Mouse (Mus musculus) spleen, adult 2 months (tissue): ENCODE results near the gene Dnm2. TPM values are rescaled to one million over a fixed set of nuclear protein-coding genes. Genes with fewer than 3 reads are reported as not detected.
A peak's percentile ranks its signal among the peaks of the same experiment; 100 is the strongest.
"Not testable (repeated sequence)": the region's sequence is repeated elsewhere in the genome, so short reads cannot be mapped to it uniquely, and the experiment has no call there.

ENCODE experiments used
- DNase-seq, 2 experiments: peaks; one replicate each; pipeline versions ENCODE4 v3.0.0 to v3.0.0-alpha.2; 2012 to 2021; ENCODE audit warnings: low spot score in 2 of 2, low read depth in 1 of 2
- H3K27ac ChIP-seq: fragments of 200-500 bp; 2 replicates; pipeline ENCODE4 v1.5.1; 2012; ENCODE audit warnings: low read length, inconsistent platforms; ENCODE audit not compliant: insufficient read depth
- H3K27me3 ChIP-seq: fragments of 200-500 bp; 2 replicates; pipeline ENCODE4 v1.6.1; 2012; ENCODE audit warnings: mild to moderate bottlenecking, moderate library complexity, low read length, inconsistent platforms; ENCODE audit not compliant: control insufficient read depth, insufficient read depth
- H3K36me3 ChIP-seq: fragments of 200-500 bp; 2 replicates; pipeline ENCODE4 v1.6.1; 2012; ENCODE audit warnings: mild to moderate bottlenecking, low read length, inconsistent platforms; ENCODE audit not compliant: control insufficient read depth, insufficient read depth
- H3K4me1 ChIP-seq: fragments of 200-500 bp; 2 replicates; pipeline ENCODE4 v1.6.1; 2011; ENCODE audit warnings: inconsistent platforms; ENCODE audit not compliant: control insufficient read depth, insufficient read depth, insufficient read length
- H3K4me3 ChIP-seq: fragments of 200-500 bp; 2 replicates; pipeline ENCODE4 v1.5.1; 2011; ENCODE audit warnings: mild to moderate bottlenecking, inconsistent platforms; ENCODE audit not compliant: insufficient read depth, insufficient read length; ENCODE audit errors: extremely low read depth
- CTCF ChIP-seq: fragments of 200-500 bp; IDR thresholded peaks from 2 replicates; pipeline ENCODE4 v1.5.1; 2011; ENCODE audit warnings: mild to moderate bottlenecking, inconsistent platforms; ENCODE audit not compliant: insufficient read depth, insufficient read length, insufficient replicate concordance; ENCODE audit errors: extremely low read depth
- POLR2A ChIP-seq: fragments of 200-500 bp; IDR thresholded peaks from 2 replicates; pipeline ENCODE4 v1.6.1; 2011; ENCODE audit warnings: low read depth, low read length, inconsistent platforms
- WGBS: fragments of 180-500 bp; shearing (Covaris S2); methylation state at CpG from one replicate; pipeline ENCODE4 v1.1.7; 2018; 5-methylcytosine and 5-hydroxymethylcytosine counted together
- polyA plus RNA-seq: library from polyadenylated mRNA; depleted of rRNA; stranded (reverse); fragments of >200 nt; gene quantifications from 2 replicates; pipeline ENCODE4 v1.2.3, GENCODE M21; 2012

Dnm2 gene
- polyA plus RNA-seq, 1 experiment = 223 TPM

DNA sequence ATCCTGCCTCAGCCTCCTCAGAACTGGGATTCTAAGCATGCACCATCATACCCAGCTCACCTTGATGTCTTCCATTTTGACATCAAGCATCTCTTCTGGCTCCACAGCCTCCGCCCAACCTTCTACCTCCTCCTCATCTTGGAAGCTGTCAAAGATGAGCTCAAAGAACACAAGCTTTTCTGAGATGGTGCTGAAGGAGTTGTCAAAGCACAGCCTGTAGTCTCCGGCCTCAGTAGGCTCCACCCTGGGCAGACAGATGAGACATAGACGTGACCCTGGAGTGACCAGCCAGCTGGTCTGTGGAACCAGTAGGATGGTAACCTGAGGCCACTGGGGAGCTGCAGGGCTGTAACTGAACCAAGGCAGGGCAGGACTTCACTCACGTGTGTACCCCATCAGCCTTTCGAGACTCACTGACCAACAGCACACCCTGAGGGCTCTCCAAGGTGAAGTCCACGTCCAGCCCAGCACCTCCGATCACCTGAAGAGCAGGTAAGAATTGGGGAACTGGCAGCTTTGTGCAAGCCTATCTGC is 84.2 kb downstream of the Dnm2 start:
- Histone ChIP-seq H3K27ac (no peak overlapping the region), H3K27me3 (no peaks in the 10 kb centered on the region), H3K4me3 (no peak overlapping the region), H3K36me3 (peaks cover 32% of the 10 kb centered on the region), H3K4me1 (peaks cover 5% of the 10 kb centered on the region; the same call in 1 of the 2 replicates)
- no peak for TF ChIP-seq POLR2A
- TF ChIP-seq CTCF = no peak
- no peak for DNase-seq
- 90% methylated on average over 7 of the region's 7 CpGs for WGBS

DNA sequence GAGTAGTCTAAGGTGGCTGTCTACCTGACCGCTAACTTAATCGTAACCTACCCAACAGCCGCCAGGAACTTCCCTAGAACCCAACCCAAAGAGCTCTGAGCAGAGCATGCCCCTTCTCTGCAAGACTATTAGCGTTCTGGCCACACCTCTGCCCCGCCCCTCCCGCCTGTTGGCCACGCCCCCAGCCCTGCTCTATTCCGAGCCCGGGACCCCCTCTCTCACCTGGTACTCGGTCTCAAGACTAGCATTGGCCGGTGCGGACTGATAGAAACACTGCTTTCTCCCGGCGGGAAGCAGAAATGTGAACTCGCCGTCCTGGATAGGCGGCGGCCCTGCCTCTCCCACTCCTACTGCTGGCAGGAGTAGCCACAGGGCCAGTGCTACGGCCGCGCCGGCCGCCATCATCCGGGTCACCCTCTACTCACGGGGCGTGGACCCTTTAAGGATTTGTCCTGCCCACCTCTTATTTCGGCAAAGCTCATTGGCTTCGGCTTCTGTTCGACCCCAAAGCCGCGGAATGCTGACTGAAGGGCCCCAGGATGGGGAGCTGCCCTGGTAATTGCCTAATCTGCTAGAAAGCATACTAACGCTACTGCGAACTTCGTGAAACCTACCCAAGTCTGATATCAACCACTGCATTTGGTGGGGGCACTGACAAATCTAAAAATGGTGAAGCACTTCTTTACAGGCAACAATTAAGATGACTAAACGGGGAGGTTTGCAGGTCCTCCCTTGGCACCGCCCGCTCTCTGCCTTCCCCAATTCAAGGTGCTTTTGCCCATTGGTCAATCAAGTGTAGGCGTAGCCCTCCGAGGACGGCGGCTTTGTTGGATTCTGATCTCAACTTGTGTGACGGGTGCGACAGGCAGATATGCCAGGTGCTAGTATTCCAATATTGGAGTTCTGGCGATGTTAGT is 85.3 kb downstream of the Dnm2 start, which contains the start of gene Tmed1:
Tmed1 (minus strand) TSS at position 481 of the 917 bp plus-strand sequence.
- H3K4me3 ChIP-seq = peak within 1 kb of the TSS; percentile 78
- WGBS = 2% methylated on average over 44 of the region's 44 CpGs
- peak; percentile 30; the same call in 1 of the 2 replicates for TF ChIP-seq POLR2A
- no peak for TF ChIP-seq CTCF
- H3K27me3 ChIP-seq = no peaks in the 10 kb centered on the region
- H3K4me1 ChIP-seq = peaks cover 5% of the 10 kb centered on the region; the same call in 1 of the 2 replicates
- peak; percentile 91 for DNase-seq
- peak within 1 kb of the TSS; percentile 91 for H3K27ac ChIP-seq
- H3K36me3 ChIP-seq = peaks cover 26% of the 10 kb centered on the region

DNA sequence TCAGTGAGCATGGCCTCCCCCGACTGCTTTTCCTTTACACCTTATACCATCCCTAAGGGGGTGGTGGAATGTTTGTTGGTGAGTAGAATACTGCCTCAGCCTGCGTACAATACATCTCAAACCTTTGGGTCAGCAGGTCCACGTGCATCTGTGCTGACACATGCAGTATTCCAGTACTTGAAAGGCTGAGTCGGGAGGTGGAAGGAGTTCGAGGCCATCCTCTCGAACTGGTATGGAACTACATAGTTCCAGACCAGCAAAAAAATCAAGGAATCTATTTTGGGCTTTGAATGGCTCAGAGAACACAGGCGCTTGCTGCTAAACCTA is 85.9 kb downstream of the Dnm2 start:
- H3K4me1 ChIP-seq = peaks cover 5% of the 10 kb centered on the region; the same call in 1 of the 2 replicates
- no peak overlapping the region; the same call in 1 of the 2 replicates for H3K27ac ChIP-seq
- TF ChIP-seq POLR2A (no peak), CTCF (no peak)
- no peak for DNase-seq
- no peaks in the 10 kb centered on the region for H3K27me3 ChIP-seq
- H3K36me3 ChIP-seq = peaks cover 20% of the 10 kb centered on the region
- peak overlapping the region; percentile 56 for H3K4me3 ChIP-seq
- WGBS = 9% methylated on average over 7 of the region's 7 CpGs

DNA sequence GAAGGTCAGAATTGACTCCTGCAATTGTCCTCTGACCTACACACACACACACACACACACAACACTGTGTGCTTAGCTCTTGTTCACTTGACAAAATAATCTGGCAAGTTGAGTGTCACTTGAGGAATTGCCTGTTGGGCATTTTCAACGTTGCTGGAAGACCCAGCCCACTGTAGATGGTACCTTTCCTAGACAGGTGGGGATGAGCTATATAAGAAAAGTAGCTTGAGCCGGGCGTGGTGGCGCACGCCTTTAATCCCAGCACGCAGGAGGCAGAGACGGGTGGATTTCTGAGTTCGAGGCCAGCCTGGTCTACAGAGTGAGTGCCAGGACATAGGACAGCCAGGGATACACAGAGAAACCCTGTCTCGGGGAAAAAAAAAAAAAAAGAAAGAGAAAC is 86.3 kb downstream of the Dnm2 start:
- DNase-seq = no peak
- peaks cover 17% of the 10 kb centered on the region for H3K36me3 ChIP-seq
- WGBS = 82% methylated on average over 9 of the region's 9 CpGs
- H3K4me3 ChIP-seq = no peak overlapping the region
- TF ChIP-seq POLR2A (no peak), CTCF (no peak)
- H3K4me1 ChIP-seq = peaks cover 5% of the 10 kb centered on the region; the same call in 1 of the 2 replicates
- H3K27ac ChIP-seq = no peak overlapping the region
- H3K27me3 ChIP-seq = no peaks in the 10 kb centered on the region

DNA sequence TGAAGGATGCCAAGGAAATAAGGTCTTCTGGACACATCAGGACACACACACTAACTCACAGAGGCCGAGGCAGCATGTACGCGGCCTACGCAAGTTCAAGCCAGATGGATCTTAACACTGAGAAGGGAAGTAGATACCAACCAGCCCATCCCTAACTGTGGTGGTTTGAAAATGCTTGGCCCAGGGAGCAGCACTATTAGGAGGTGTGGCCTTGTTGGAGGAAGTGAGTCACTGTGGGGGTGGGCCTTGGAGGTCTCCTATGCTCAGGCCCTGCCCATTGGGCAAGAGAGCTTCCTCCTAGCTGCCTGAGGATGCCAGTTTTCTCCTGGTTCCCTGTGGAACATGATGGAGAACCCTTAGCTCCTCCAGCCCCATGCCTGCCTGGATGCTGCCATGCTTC is 88.8 kb downstream of the Dnm2 start:
- H3K27me3 ChIP-seq = no peaks in the 10 kb centered on the region
- DNase-seq = no peak

DNA sequence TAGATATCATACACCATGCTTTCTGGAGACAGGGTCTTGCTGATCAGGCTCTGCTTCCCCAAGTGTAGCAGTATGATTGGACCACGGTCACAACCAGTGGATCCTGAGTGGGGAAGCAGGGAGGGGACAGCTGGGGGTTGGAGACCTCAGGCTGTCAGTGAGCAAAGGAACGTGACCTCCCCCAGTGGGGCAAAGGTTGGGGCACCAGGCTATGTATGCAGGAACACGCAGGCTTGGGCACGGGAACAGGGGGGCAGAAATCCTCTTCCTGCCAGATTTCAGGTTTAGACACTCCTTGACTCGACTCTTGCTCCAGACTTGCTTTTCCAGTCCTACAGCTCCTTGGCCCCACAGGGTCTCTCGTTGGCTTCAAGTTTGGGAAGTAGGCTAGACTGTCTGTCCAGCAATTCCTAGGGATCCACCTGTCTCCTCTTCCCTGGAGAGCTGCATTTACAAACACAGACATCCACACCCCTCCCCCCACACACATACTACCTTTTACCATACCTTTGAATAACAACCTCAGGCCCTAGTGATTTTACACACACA is 93.3 kb downstream of the Dnm2 start:
- H3K27me3 ChIP-seq = no peaks in the 10 kb centered on the region
- no peaks in the 10 kb centered on the region for H3K36me3 ChIP-seq
- no peak overlapping the region for H3K4me3 ChIP-seq
- WGBS = 88% methylated on average over 6 of the region's 6 CpGs
- no peak for DNase-seq
- no peak overlapping the region for H3K27ac ChIP-seq
- H3K4me1 ChIP-seq = no peaks in the 10 kb centered on the region
- TF ChIP-seq CTCF = no peak
- no peak for TF ChIP-seq POLR2A

More for the DNA sequence above, 88.8 kb downstream of the Dnm2 start:
- H3K27ac ChIP-seq = no peak overlapping the region
- H3K36me3 ChIP-seq = no peaks in the 10 kb centered on the region; the same call in none of the 2 replicates
- no peak overlapping the region for H3K4me3 ChIP-seq
- H3K4me1 ChIP-seq = peaks cover 5% of the 10 kb centered on the region; the same call in 1 of the 2 replicates
- TF ChIP-seq POLR2A (no peak), CTCF (no peak)
- 99% methylated on average over 4 of the region's 4 CpGs for WGBS

DNA sequence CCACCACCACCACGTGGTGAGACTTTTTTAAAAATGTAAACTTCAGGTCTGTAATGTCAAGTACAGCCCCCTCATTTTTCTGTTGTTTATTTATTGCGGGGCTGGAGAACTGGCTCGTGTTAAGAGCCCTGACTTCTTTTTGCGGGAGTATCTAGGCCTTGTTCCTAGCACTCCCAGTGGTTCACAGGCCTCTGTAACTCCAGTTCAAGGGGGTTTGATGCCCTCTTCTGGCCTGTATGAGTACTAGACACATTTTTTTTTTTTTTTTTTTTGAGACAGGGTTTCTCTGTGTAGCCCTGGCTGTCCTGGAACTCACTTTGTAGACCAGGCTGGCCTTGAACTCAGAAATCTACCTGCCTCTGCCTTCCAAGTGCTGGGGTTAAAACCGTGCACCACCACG is 94.0 kb downstream of the Dnm2 start:
- H3K27me3 ChIP-seq, H3K36me3 ChIP-seq, DNase-seq, H3K4me3 ChIP-seq, H3K4me1 ChIP-seq, H3K27ac ChIP-seq: not testable (repeated sequence)
- 83% methylated on average over 6 of the region's 6 CpGs for WGBS
